Mouse (Mus musculus) CD4-positive, CD25-positive, alpha-beta regulatory T cell, adult 4 months (primary cell): ENCODE measurements around the gene Pgm3. TPM values are rescaled to one million over a fixed set of nuclear protein-coding genes. Genes with fewer than 3 reads are reported as not detected.
"Not testable (repeated sequence)": the region's sequence is repeated elsewhere in the genome, so short reads cannot be mapped to it uniquely, and the experiment has no call there.

Experiments used
- ATAC-seq: one replicate; pipeline ENCODE4 v1.8.0; 2017
- polyA plus RNA-seq, 2 experiments: library from polyadenylated mRNA; unstranded; fragments of 100-300 nt; shearing (Covaris generic); gene quantifications; one replicate each; pipeline ENCODE4 v1.2.1; 2017

Pgm3 gene
- polyA plus RNA-seq, result 10 to 100 TPM; 17.0 to 24.9 TPM

DNA sequence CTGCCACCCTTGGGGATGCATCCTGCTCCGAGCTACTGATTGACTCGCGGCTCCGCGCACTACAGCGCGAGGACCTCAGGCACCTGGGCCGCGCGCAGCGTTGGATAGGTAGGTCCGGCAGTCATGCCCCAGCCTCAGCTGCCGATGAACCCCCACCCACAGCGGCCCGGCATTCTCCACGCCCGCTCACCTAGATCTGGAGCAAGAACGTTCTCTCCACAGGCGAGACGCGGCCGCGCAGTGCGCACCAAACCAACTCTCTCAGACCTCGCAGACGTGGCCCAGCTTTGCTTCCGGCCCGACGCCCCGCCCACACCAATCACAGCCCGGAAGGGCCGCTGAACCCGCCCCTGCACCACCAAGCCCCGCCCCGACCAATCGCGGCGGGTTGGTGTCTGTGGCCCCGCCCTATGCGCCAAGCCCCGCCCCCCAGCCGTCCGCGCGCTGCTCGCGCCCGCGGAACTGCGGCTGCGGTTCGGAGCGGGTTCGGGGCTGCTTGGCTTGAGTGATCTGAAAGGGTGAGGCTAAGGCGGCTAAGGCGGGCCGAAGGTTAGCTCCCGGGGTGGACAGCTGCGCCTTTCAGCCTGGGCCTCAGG, at the start of gene Pgm3, which contains the start of gene Rwdd2a:
TSS of gene Pgm3 (minus strand) at position 303 of the 596 bp plus-strand sequence.
TSS of gene Rwdd2a (plus strand) at position 452 of the 596 bp plus-strand sequence.
- peak; percentile 91 for ATAC-seq

DNA sequence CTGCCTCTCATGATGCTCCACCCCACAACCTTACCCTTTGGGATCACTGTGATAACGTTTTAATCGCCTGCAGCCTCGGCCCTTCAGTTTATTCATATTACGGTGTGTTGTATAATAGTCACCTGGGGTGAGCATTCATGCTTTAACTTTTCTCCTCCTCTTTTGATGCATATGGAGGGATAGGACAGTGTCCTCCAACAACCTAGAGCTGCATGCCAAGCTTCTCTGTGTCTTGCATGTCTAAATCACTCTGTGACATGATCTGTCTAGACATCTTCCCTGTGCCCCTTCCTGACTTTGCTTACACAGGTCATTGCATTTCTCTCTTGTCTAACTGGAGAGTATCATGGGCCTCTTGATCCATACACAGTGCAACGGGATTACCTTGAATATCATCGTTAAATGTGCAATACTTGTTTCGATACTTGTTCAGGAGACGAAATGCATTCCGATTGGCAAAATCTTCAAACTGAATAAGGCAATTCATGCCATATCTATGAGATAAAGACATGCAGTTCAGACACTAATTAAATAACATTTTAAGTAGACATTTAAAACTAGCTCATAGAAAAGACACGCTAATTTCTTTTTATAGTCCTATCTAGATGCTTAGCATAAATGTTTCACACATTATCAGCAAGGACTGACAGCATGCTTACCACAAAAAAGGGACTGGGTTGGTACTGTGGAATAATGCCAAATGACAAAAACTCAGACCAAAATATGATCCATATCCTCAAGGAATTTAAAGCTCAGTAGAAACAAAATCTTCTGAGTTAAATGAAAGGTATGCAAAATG, 47.9 kb upstream of the Pgm3 start:
- ATAC-seq, result no peak

DNA sequence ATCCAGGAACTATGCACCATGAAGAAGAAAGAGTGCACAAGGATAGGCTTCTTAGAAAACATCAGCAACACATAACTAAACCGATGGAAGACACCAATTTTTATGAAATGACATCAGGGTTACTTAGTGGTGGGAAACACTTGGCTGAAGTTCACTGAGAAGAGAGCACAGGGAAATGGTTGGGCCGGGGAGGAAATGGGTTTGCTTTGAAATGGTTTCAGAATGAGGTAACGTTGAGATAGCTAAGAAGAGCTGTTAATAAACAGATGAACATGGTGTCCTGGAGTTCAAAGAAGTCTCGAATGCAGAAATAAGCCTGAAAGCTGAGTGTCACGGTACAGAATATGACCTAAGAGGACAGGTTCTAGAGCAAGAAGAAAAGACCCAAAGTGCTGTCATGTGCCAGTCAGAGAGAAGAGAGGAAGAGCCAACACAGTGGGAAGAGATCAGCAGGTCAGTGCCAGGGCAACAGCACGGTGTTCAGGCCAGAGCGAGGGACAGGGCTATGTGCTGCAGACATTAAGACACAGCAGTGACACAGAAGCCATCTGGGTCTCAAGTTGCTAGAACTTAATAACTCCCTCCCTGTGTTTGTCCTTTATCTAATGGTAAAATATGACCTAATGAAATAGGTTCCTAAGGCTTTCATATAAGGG, 46.3 kb upstream of the Pgm3 start:
- ATAC-seq, result peak; percentile 92

DNA sequence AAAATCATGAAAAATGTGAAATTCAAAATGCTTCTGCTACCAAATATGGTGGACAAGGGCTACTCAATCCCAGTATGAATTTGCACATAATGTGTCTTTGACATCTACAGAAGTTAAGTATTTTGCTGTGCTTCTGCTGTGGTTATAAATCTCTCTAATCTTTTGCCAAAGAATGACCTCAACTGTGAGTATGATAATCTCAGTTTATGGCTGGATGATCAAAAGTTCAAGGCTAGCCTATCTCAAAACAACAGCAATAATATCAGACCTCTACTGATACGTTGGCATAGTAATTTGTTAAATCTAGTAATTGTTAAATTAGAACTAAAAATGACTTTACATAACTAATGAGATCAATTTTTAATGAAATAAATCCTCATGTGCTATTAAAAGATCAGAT, 44.1 kb upstream of the Pgm3 start:
- no peak for ATAC-seq

DNA sequence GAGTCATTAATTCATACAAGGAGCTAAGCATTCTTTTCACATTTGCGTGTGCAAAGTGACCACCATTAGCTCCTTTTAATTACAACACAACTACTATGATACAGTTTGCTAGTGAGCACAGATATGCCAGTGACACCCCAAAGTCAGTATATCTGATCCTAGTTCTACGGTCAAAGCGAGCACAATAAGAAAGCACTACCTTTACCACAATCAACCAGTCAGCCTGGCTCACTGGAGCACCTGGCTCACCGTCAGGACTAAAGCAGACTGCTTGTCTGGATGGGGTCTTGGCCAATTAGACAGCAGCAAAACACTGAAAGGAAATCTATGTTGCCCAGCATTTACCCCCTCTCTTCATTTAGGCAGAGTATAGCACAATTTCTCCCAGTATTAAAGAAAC, 40.4 kb upstream of the Pgm3 start:
- no peak for ATAC-seq

DNA sequence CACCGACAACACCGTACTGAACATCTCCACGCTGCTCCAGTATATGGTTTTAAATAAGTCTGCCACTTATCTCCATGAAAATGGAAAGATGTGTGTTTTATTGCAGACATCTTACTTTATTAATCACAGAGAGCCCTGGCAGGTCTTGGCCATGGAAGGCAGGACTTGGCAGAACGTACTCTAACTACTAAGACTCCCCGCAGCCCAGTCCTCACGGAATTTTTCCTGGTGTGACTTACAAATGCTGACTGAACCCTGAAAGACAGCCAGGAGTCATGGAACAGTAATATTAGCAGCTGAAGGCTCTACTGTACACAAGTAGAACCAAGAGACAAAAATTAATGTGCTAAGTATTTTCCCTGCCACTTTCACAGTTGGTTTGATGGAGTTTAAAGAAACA, 34.1 kb upstream of the Pgm3 start:
- ATAC-seq, result no peak

DNA sequence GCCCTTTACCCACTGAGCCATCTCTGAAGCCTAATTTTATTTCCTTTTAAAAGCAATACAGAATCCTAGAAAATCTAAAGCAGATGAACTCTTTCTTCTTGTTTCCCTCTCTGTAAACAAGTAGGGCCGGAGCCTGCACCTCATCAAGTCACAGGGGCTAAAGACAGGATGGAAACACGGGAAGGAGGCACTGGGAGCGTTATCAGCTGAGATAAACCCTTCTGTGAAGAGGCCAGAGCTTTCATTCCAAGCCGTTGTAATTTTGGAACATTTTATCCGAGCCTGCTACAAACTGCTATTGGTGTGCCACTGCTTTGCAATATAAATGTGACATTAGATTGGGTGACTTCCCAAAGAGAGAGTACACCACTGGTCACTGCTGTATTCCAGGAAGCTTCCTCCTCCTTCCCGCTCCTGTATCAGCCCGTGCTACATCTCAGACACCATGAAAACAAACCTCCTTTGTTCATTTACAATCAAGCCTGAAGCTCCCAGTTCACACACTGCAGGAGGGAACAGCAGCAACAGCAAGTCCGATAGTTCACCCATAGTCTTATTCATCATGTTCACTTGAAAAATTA, 28.2 kb upstream of the Pgm3 start:
- ATAC-seq, result no peak

DNA sequence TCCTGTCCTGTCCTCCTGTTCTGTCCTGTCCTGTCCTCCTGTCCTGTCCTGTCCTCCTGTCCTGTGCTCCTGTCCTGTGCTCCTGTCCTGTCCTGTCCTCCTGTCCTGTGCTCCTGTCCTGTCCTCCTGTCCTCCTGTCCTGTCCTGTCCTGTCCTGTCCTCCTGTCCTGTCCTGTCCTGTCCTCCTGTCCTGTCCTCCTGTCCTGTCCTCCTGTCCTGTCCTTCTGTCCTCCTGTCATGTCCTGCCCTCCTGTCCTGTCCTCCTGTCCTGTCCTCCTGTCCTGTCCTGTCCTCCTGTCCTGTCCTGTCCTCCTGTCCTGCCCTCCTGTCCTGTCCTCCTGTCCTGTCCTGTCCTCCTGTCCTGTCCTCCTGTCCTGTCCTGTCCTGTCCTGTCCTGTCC, 25.3 kb upstream of the Pgm3 start:
- ATAC-seq, result not testable (repeated sequence)

DNA sequence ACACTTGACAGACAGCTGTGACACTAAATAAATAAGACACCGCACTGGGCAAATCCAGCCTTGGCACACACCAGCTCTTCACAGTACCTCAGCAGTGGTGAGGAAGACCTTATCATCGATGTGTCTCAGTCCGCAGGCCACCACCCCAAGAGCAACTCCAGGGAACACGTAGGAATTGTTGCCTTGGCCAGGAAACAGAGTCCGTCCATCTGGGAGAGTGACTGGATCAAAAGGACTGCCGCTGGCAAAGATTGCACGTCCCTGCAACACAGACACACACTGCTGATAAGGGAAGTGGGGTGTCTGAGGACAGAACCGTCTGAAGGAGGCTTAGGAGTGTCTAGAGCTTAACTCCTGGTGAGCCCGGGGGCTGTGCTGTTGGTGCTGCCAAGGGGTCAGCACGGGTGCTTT, 22.7 kb upstream of the Pgm3 start:
- not testable (repeated sequence) for ATAC-seq

DNA sequence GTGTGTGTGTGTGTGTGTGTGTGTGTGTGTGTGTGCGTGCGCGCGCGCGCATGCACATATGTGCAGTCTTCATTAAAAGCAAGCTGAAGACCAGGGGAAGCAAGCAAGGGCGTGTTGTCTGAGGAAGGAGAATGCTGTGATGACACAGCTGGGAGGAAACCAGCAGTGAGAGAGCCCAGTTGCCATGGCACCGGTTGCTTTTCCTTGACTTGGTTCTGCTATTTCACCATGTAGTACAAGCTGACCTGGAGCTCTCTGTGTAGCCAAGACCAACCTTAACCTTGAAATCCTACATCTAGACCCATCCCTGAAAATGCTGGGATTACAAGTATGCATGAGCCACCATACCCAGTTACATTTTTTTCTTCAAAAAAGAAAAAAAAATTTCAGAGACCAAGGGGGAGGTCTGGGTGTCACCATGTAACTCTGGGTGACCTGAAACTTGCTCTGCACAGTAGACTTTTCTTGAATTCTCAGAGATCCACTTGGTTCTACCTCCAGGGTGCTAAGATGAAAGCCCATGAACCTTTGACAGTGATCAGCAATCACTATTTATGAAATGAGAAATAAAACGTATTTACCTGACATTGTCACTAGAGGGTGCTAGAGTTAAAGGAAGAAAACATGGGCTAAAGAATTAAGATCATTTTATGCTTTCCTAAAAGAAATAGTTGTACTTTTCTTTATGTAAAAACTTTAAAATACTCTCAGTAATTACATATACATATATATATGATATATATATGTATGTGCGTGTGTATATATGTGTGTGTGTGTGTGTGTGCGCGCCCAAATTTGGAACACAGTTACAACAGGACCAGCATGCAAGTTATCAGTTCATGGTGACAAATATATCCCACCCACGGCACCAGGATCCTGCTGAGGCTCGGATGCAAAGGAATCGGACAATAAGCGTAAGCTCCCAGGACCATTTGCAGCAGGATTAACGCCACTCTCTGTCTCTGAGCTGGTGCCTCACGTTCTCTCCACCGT, 21.3 kb upstream of the Pgm3 start:
- peak; percentile 69 for ATAC-seq

DNA sequence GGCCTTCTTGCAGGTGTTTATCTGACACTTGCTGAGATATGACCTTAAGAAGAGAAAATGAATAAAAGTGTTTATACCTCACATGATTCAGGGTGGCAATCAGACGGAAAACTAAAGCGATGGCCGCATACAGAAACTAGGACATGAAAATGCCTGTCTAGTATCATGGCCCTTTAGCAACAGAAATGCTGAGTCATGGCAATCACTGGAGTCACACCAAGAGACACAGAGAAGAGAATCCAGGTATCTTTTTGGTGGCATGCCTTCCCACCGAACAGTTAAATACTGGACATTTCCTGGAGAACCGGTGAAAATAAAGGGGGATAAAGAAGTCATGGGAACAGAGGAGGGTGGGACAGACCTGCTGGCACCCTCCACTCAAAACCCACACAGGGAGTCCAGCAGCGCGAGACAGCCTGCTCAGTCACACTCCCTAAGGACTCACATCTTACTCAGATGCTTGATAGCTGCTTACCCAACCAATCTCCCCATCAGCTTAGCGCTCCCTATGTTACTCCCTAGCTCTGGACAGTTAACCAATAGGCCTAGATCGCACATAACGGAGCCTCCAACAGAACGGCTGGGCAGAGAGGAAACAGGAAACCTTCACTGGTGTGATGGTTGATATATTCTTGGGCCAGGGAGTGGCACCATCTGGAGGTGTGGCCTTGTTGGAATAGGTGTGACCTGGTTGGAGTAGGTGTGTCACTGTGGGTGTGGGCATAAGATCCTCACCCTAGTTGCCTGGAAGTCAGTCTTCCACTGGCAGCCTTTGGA, 15.6 kb upstream of the Pgm3 start:
- no peak for ATAC-seq

DNA sequence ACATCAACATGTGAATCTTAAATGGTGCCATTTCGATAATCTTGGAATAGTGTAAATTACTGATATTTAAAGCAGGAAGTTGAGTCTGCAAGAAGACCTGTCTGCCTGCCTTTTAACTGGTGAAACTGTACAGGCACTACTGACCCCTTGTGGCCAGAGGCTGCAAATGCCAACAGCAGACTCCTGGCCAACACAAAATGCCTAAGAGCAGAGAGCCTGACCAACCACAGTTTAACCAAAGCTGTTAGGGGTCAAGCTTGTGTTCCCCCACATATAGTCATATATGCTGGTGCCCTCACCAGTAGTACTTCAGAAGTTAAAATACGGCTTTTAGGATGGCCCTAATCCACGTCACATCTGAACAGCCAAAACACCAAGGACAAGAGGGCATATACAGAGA, 12.1 kb upstream of the Pgm3 start:
- ATAC-seq, result peak; percentile 94

DNA sequence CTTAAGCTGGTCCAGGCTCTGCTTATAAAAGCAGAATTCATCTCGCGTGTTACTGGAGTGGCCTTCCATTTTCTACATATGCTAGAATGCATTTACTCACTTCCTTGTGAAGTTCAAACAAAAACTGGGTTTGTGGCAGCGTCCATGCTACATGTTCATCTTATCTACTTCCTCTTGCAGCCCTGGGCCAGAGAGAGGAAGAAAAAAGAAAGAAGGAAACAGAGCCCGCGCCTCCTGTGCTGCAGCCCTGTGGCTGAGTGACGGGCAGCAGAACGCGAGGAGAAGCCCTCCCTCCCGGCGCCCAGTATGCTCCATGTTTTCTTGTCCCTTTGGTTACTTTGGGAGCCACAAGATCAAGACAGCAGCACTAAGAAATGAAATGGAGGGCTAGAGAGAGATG, 8.0 kb upstream of the Pgm3 start:
- no peak for ATAC-seq

DNA sequence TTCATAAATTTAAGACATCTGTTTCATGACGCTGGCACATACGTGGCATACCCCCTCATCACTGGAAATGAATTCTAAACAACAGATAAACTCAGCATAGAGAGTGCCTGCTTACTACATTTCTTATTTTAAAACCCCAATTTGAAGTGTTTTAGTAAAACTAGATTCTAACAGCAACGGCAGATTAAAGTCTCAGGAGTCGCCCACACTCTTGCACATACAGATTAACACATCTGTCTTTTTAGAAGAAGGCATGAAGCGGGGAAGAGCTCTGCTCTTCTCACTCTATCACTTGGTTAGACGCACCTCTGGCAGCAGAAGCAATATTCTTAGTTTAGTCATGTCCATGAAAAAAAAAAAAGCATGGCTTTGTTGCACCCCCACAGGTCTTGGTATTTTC, 3.5 kb upstream of the Pgm3 start:
- ATAC-seq, result no peak

DNA sequence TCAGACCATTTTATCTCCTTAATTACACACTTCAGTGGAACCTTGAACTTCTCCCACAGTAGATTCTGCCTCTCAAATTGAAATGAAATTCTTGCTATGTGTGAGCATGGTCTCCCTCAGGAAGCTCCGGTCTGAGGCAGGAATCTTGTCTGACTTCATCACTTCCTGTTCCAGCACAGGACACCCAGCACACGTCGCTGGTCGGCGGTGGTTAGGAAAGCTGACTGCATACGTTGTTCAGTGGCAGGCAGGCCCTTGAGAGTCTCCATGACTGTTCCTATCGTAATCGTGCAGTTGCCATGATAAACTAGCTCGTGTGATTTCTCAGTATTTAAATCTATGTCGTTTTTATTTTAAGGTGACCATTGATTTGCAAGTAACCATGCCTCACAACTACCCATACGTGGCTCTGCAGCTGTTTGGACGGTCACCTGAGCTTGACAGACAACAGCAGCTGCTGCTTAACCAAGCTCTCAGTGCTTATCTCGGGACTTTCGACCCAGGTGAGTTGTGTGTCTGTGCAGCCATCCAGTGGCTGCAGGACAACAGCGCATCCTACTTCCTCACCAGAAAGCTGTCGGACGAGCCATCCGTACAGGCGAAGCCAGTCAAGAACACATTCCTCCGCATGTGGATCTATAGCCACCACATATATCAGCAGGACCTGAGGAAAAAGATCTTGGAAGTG, 2.1 kb upstream of the Pgm3 start:
- no peak for ATAC-seq

DNA sequence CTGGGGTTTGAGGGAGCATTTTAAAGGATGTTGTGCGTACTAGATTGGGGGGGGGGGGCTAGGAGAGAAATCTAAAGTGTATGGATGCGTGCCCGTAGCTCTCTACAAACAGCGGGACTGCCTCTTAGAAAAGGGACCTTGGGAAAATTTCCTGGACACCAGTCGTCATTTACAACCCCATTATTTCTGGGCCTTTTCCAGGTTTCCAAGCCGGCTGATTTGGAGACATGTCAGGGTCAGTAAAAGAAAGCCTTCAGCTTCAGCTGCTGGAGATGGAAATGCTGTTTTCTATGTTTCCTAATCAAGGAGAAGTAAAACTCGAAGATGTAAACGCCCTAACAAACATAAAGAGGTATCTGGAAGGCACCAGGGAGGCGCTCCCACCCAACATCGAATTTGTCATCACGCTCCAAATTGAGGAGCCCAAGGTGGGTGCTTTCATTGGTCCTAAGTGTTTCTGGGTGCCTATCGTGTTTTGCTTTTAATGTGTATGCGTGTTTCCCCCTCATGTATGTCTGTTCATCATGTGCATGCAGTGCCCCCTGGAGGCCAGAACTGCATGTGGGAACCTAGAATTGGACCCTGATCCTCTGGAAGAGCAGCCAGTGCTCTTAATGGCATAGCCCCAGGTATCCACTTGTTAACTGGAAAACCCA, 1.1 kb upstream of the Pgm3 start:
- peak; percentile 60 for ATAC-seq

DNA sequence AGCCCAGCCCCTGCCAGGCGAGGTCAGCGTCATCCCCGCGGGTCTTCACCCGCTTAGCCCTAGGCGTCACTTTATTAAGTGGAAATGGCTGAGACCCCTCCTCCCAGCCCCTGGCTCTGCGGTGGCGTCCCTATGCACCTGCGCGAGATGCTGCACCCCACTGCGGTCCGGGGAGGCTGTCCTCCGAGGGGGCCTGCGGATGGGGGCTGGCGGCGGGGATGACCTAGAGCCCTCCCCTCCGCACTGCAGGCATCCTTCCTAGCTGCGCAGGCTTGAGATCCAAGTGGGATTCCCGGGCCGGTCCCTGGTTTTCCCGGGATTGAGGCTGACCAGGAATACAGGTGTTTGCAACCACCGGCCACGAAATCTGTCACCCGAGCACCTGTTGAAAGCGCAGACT, 554 bp upstream of the Pgm3 start:
- peak; percentile 25 for ATAC-seq

DNA sequence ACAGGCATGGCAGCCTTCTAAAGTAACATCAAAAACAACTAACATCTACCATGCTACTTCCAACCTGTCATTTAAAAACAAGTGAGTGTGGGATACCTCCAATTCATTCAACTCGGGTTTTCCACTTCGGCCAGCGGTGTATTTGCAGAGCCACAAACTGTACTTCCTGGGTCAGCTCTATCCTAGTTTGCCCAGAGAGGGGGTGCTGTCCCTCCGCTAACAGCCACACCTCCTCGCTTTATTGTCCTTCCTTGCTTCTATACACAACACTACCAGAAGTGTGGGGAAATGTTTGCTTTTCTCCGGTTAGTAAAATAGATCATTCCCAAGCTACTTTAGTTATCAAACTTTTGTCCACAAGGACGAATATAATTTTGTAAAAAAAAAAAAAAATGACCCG, 696 bp downstream of the Pgm3 start:
- ATAC-seq, result no peak

DNA sequence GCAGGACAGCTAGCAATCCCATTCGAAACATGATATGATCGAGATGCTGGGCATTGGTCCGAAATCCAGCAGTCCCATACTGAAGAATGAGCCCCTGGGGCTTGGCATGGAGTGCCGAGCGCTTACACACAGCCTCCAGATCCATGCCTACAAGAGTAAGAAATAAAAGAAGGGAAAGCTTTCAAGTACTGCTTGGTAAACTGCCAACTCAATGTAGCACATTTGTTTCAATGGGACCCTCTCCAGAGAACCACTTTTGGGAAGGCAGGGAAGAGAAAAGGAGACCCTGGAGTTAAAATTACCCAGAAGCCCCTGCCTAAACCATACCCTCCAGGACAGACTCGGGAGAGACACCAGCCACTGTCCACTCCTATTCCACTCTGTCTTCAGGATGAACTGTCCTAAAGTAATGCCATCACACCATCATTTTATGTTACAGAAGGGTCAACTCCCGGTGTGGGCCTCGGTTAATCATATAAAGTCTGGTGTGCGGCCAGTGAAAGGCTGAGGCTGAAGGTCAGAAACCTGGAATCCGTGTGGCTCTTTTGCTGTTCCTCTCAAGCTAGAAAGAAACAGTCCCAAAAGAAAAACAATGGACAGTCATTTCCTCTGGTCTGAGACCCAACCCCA, 1.3 kb downstream of the Pgm3 start:
- no peak for ATAC-seq
